Mouse (Mus musculus) hindbrain, embryonic 13.5 days (tissue): Measurements from ENCODE around the gene Itpr2. TPM values are rescaled to one million over a fixed set of nuclear protein-coding genes. Genes with fewer than 3 reads are reported as not detected.

ENCODE experiments used
- ATAC-seq: fragments of 200-750 bp; cut with Nextera tagmentation; 2 replicates; pipeline ENCODE4 v1.8.0; 2017; ENCODE audit warnings: moderate TSS enrichment; ENCODE audit not compliant: low FRiP score
- H3K27ac ChIP-seq: fragments of 300-500 bp; sonication (generic); 2 replicates; pipeline ENCODE4 v1.5.1; 2015; ENCODE audit warnings: inconsistent platforms, mild to moderate bottlenecking, moderate library complexity
- H3K27me3 ChIP-seq: fragments of 300-500 bp; sonication (generic); 2 replicates; pipeline ENCODE4 v1.6.1; 2015; ENCODE audit warnings: mild to moderate bottlenecking, inconsistent platforms
- H3K36me3 ChIP-seq: fragments of 300-500 bp; sonication (generic); 2 replicates; pipeline ENCODE4 v1.6.1; 2015; ENCODE audit warnings: mild to moderate bottlenecking, inconsistent platforms
- H3K4me1 ChIP-seq: fragments of 300-500 bp; sonication (generic); replicated peaks from 2 replicates; pipeline ENCODE4 v1.6.1; 2015; ENCODE audit warnings: inconsistent platforms
- H3K4me2 ChIP-seq: fragments of 300-500 bp; sonication (generic); 2 replicates; pipeline ENCODE4 v1.6.1; 2015; ENCODE audit warnings: inconsistent platforms, mild to moderate bottlenecking, moderate library complexity
- H3K4me3 ChIP-seq: fragments of 300-500 bp; sonication (generic); 2 replicates; pipeline ENCODE4 v1.5.1; 2015; ENCODE audit warnings: mild to moderate bottlenecking, inconsistent platforms
- H3K9ac ChIP-seq: fragments of 300-500 bp; sonication (generic); 2 replicates; pipeline ENCODE4 v1.6.1; 2015; ENCODE audit warnings: mild to moderate bottlenecking, inconsistent platforms
- H3K9me3 ChIP-seq: fragments of 300-500 bp; sonication (generic); 2 replicates; pipeline ENCODE4 v1.6.1; 2016; ENCODE audit warnings: inconsistent platforms
- WGBS: fragments of 180-500 bp; shearing (Covaris S2); methylation state at CpG from one replicate; pipeline ENCODE4 v1.1.7; 2015; 5-methylcytosine and 5-hydroxymethylcytosine counted together
- polyA plus RNA-seq: library from polyadenylated mRNA; unstranded; fragments of >200 nt; fragmentation: Nextera tagmentation; extraction: Ambion mirVana; gene quantifications from 2 replicates; pipeline ENCODE4 v1.2.1, GENCODE M21; 2015

Itpr2 gene
- polyA plus RNA-seq, 1 experiment from 2014 or later, result 5.5 TPM

DNA sequence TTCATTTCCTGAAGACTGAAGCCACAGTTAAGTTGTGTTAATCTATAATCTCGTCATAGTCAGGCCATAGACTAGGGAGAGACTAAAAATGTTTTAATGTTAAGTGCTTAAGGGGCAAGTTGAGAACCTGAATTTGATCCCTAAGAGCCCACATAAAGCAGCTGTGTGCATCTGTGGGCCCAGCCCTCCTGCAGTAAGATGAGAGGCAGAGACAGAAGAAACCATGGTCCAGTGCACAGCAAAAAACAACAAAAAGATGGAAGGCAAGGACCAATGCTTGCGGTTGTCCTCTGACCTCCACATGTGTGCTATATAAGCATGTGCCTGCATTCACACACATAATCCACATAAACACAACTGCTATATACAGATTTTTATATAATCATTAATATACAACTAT lies 191.8 kb downstream of the Itpr2 start:
- H3K36me3 ChIP-seq, result no peaks in the 10 kb centered on the region

GRCm38 (mm10) chr6:146309335-146309734 lies 192.7 kb downstream of the Itpr2 start:
- Histone ChIP-seq H3K4me3 (no peak overlapping the region), H3K27me3 (no peaks in the 10 kb centered on the region), H3K4me1 (no peaks in the 10 kb centered on the region), H3K4me2 (no peak overlapping the region), H3K9ac (no peak overlapping the region), H3K27ac (no peak overlapping the region), H3K9me3 (no peaks in the 10 kb centered on the region), H3K36me3 (no peaks in the 10 kb centered on the region)
- WGBS, result 87% methylated on average over 1 of the region's 1 CpGs
- no peak for ATAC-seq

More for the DNA sequence above, 191.8 kb downstream of the Itpr2 start:
- Histone ChIP-seq H3K27me3 (no peaks in the 10 kb centered on the region), H3K4me1 (no peaks in the 10 kb centered on the region), H3K9ac (no peak overlapping the region), H3K9me3 (no peaks in the 10 kb centered on the region), H3K4me2 (no peak overlapping the region), H3K27ac (no peak overlapping the region), H3K4me3 (no peak overlapping the region)
- WGBS, result 78% methylated on average over 2 of the region's 2 CpGs
- no peak for ATAC-seq

- no peak for ATAC-seq
- H3K4me2 ChIP-seq, result no peak overlapping the region
- H3K27ac ChIP-seq, result no peak overlapping the region
- no peaks in the 10 kb centered on the region for H3K27me3 ChIP-seq
- peaks cover 13% of the 10 kb centered on the region for H3K4me1 ChIP-seq
- H3K4me3 ChIP-seq, result no peak overlapping the region
- 88% methylated on average over 3 of the region's 3 CpGs for WGBS
- no peaks in the 10 kb centered on the region for H3K9me3 ChIP-seq
- H3K36me3 ChIP-seq, result no peaks in the 10 kb centered on the region
- no peak overlapping the region for H3K9ac ChIP-seq
Measured at GRCm38 (mm10) chr6:146305995-146306394, 196.0 kb downstream of the Itpr2 start.

DNA sequence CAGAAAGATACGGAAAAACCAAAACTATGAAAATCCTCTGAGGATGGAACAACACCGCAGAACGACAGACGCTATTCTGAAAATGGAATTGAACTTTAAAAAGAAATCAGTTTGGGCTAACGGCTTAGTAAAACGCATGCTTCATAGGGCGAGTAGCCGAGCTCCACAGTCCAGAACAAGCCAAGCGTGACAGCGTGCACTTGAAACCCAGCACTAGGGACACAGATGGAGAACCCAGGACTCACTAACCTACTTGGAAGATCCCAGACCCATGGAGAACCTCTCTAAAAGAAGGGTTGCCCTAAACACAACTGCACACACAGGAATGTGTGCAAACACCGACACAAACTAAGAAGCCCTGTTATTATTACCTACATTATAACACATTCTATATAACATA lies 197.9 kb downstream of the Itpr2 start:
- H3K9ac ChIP-seq, result no peak overlapping the region
- 88% methylated on average over 11 of the region's 11 CpGs for WGBS
- H3K4me2 ChIP-seq, result no peak overlapping the region
- no peaks in the 10 kb centered on the region for H3K27me3 ChIP-seq
- H3K36me3 ChIP-seq, result no peaks in the 10 kb centered on the region
- H3K4me3 ChIP-seq, result no peak overlapping the region
- no peak overlapping the region for H3K27ac ChIP-seq
- no peak for ATAC-seq
- H3K9me3 ChIP-seq, result no peaks in the 10 kb centered on the region
- peaks cover 13% of the 10 kb centered on the region for H3K4me1 ChIP-seq

- ATAC-seq, result no peak
- Histone ChIP-seq H3K9ac (no peak overlapping the region), H3K9me3 (no peaks in the 10 kb centered on the region), H3K4me3 (no peak overlapping the region), H3K27ac (no peak overlapping the region), H3K36me3 (no peaks in the 10 kb centered on the region), H3K27me3 (no peaks in the 10 kb centered on the region), H3K4me2 (no peak overlapping the region), H3K4me1 (peaks cover 13% of the 10 kb centered on the region)
- WGBS, result 88% methylated on average over 2 of the region's 2 CpGs
Measured at GRCm38 (mm10) chr6:146303336-146303735, 198.7 kb downstream of the Itpr2 start.

DNA sequence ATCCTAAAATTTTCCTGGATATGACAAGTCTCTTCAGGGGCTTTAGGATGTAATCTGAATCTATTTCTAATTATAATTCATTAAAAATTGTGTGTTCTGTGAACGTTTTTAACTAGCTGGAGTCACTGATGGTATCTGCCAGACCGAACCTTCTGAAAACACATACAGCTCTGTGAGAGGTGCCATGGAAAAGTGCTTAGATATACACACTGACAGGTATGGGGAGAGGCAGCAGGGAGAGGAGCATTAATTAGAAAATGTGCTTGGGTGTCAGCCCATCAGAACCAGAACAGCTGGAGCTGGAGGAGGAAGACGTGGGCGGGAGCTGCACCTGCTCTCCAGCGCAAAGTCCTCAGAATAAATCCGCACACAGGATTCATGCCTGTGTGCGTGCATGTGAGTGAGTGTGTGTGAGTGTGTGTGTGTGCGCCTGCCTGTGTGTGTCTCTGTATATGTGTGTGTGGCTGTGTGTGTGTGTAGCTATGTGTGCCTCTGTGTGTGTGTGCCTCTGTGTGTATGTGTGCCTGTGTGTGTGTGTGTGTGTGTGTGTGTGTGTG lies 199.4 kb downstream of the Itpr2 start:
- H3K4me1 ChIP-seq, result peaks cover 13% of the 10 kb centered on the region
- no peaks in the 10 kb centered on the region for H3K27me3 ChIP-seq
- no peak overlapping the region for H3K9ac ChIP-seq
- 77% methylated on average over 8 of the region's 8 CpGs for WGBS
- H3K4me2 ChIP-seq, result no peak overlapping the region
- H3K9me3 ChIP-seq, result no peaks in the 10 kb centered on the region
- H3K27ac ChIP-seq, result peak overlapping the region; percentile 62
- no peaks in the 10 kb centered on the region for H3K36me3 ChIP-seq
- ATAC-seq, result no peak; the same call in 1 of the 2 replicates
- no peak overlapping the region for H3K4me3 ChIP-seq

DNA sequence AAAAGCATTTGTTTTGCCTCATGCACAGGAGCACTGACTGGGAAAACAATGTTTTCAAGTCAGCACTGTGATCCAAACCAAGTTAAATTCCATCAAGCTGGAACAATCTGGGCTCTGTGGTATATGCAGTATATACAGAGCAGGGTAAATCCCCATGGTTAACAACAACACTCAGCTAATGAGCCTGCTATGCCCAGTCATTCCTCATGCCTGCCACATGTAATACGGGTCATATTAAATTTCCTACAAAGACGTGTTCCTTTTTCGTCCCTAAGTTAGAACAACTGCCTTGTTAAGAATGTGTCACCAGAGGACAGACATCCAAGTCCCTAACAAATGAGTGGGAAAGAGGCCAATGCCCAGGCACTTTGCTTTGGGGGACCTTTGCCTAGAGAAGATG lies 199.9 kb downstream of the Itpr2 start:
- 55% methylated on average over 3 of the region's 3 CpGs for WGBS
- no peak overlapping the region for H3K9ac ChIP-seq
- no peaks in the 10 kb centered on the region for H3K36me3 ChIP-seq
- H3K27ac ChIP-seq, result no peak overlapping the region
- H3K4me2 ChIP-seq, result no peak overlapping the region
- no peak overlapping the region for H3K4me3 ChIP-seq
- no peaks in the 10 kb centered on the region for H3K27me3 ChIP-seq
- ATAC-seq, result no peak
- H3K4me1 ChIP-seq, result peaks cover 13% of the 10 kb centered on the region
- H3K9me3 ChIP-seq, result no peaks in the 10 kb centered on the region

DNA sequence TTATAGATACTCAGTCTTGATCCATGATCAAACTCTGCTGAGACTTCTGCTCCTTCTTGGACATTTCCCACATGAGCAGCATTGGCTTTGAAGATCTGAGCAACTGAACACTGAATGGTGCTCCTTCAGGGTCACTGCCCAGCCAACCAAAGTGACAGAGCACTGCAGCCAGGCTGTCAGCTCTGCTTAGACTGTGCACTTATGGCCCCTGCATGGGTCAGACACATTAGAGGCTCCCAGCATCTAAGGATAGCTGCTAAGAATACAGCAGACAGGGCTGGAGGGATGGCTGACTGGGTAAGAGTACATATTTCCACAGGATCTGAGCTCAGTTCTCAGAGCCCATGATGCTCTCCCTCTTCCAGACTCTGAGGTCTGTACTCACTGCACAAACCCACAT lies 201.1 kb downstream of the Itpr2 start:
- Histone ChIP-seq H3K36me3 (no peaks in the 10 kb centered on the region), H3K9me3 (no peaks in the 10 kb centered on the region), H3K4me1 (peaks cover 13% of the 10 kb centered on the region), H3K27me3 (no peaks in the 10 kb centered on the region), H3K4me3 (no peak overlapping the region), H3K27ac (no peak overlapping the region), H3K9ac (no peak overlapping the region), H3K4me2 (no peak overlapping the region)
- no peak for ATAC-seq

DNA sequence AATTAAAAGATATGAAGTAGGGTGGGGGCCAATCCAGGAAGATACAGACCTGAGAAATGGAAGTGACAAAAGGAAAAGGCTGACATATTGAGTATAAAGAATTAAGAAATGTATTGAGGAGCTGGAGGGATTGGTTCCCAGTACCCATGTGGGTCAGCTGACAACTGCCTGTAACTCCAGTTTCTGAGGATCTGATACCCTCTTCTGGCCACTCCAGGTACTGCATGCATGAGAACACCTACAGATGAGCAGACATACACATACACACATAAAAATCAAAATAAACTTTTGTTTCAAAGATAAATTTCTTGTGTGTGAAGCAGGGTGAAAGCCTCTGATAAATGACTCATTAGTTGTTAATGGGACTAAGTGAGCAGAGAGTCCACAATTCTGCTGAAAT lies 203.3 kb downstream of the Itpr2 start:
- Histone ChIP-seq H3K4me3 (no peak overlapping the region), H3K9ac (no peak overlapping the region), H3K36me3 (no peaks in the 10 kb centered on the region), H3K9me3 (no peaks in the 10 kb centered on the region), H3K27me3 (no peaks in the 10 kb centered on the region), H3K4me1 (peaks cover 13% of the 10 kb centered on the region), H3K4me2 (no peak overlapping the region), H3K27ac (no peak overlapping the region)
- ATAC-seq, result no peak

DNA sequence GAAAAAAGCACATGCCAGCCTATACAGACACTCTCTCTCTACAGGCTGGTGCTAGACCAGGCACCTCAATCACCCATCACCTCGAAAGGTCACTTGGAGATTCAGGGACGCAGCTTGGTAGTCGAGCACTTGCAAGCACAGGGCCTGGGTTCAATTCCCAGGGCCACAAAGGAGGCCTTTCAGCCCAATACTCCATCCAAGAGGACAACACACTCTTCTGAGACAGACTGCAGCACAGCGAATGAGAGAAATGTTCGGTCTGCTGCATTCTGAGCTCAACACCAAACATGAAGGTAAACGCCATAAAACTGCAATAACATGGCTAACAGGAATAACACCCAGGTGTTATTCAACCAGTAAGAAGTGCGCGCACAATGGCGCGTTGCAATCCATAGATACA lies 211.0 kb downstream of the Itpr2 start:
- H3K27ac ChIP-seq, result no peak overlapping the region
- no peak overlapping the region for H3K4me2 ChIP-seq
- H3K9ac ChIP-seq, result no peak overlapping the region
- H3K9me3 ChIP-seq, result no peaks in the 10 kb centered on the region
- no peaks in the 10 kb centered on the region for H3K36me3 ChIP-seq
- no peaks in the 10 kb centered on the region for H3K27me3 ChIP-seq
- 93% methylated on average over 10 of the region's 10 CpGs for WGBS
- H3K4me3 ChIP-seq, result no peak overlapping the region
- H3K4me1 ChIP-seq, result no peaks in the 10 kb centered on the region
- ATAC-seq, result no peak

GRCm38 (mm10) chr6:146289801-146290200 lies 212.2 kb downstream of the Itpr2 start:
- ATAC-seq, result no peak
- Histone ChIP-seq H3K27me3 (no peaks in the 10 kb centered on the region), H3K27ac (no peak overlapping the region), H3K9ac (no peak overlapping the region), H3K4me2 (no peak overlapping the region), H3K36me3 (no peaks in the 10 kb centered on the region), H3K4me3 (no peak overlapping the region), H3K9me3 (no peaks in the 10 kb centered on the region), H3K4me1 (peaks cover under 1% of the 10 kb centered on the region; the same call in 1 of the 2 replicates)
- whole genome bisulfite sequencing, result 46% methylated on average over 10 of the region's 10 CpGs

DNA sequence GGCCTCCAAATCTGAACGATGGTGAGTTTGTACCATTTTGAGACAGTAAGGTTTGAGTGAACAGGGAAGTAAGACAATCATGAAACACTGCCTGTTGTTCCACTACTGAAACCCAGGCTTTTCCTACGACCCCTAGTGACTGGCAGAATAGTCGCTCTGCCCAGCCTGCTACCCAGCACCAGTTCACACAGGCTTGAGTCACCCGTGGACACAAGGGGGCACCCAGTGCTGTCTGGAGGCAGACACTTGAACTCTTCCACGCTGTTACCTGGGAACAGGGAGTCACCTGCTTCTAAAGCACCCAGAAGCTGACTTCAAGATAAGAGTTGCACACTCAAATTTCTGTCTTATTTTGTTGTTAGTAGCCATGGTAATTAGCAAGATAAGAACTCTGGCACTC lies 213.8 kb downstream of the Itpr2 start:
- no peak overlapping the region for H3K4me2 ChIP-seq
- no peaks in the 10 kb centered on the region for H3K9me3 ChIP-seq
- no peaks in the 10 kb centered on the region for H3K36me3 ChIP-seq
- no peaks in the 10 kb centered on the region for H3K27me3 ChIP-seq
- H3K4me3 ChIP-seq, result no peak overlapping the region
- H3K27ac ChIP-seq, result no peak overlapping the region
- peaks cover 6% of the 10 kb centered on the region; the same call in 1 of the 2 replicates for H3K4me1 ChIP-seq
- H3K9ac ChIP-seq, result no peak overlapping the region
- WGBS, result 90% methylated on average over 5 of the region's 5 CpGs
- ATAC-seq, result no peak

DNA sequence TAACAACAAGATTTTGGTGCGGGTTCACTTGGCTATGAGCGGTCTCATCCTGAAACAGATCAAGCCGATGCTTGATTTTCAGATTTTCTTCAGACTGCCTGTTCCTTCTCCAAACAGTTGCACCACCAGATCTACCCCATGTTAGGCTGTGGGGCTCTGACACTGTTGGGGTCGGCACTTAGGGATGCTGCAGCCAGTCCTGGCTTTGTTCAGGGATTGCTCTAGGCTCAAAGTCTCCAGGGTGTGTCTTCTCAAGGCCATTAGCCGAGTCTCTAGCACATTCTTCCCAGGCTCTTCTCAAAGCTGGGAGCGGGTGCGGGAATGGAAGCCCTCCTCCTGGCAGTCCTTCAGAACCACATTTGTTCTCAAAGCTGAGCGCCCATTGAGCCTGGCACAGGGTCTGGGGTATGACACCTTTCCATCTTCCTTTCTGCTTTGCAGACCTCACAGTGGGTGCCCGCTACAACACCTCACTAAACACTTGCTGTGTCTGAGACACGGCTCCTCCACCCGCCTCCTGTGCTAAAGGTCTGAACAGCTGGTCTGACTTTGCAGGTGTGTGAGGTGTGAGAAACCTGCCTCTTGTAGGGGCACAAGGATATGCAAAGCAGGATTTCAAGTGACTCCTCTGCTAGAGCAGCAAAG lies 217.0 kb downstream of the Itpr2 start:
- Histone ChIP-seq H3K27me3 (no peaks in the 10 kb centered on the region), H3K4me3 (no peak overlapping the region), H3K9ac (no peak overlapping the region), H3K36me3 (no peaks in the 10 kb centered on the region), H3K27ac (no peak overlapping the region), H3K4me1 (peaks cover 6% of the 10 kb centered on the region; the same call in 1 of the 2 replicates), H3K4me2 (no peak overlapping the region), H3K9me3 (no peaks in the 10 kb centered on the region)
- no peak for ATAC-seq
- 89% methylated on average over 11 of the region's 11 CpGs for WGBS
